Mouse (Mus musculus) forebrain, embryonic 14.5 days (tissue): ENCODE measurements around the gene Fcgr1. TPM values are rescaled to one million over a fixed set of nuclear protein-coding genes. Genes with fewer than 3 reads are reported as not detected.
"Not testable (repeated sequence)": the region's sequence is repeated elsewhere in the genome, so short reads cannot be mapped to it uniquely, and the experiment has no call there.

ENCODE experiments used
- ATAC-seq: fragments of 200-750 bp; cut with Nextera tagmentation; 2 replicates; pipeline ENCODE4 v1.8.0; 2017; ENCODE audit warnings: mild to moderate bottlenecking, moderate library complexity
- DNase-seq: peaks from one replicate; pipeline ENCODE4 v3.0.0-alpha.2; 2015; ENCODE audit warnings: low spot score
- H3K27ac ChIP-seq: fragments of 300-500 bp; sonication (generic); 2 replicates; pipeline ENCODE4 v1.5.1; 2014; ENCODE audit warnings: low read depth, mild to moderate bottlenecking, control low read depth, low read length, moderate library complexity
- H3K27me3 ChIP-seq: fragments of 300-500 bp; sonication (generic); replicated peaks from 2 replicates; pipeline ENCODE4 v1.6.1; 2014; ENCODE audit warnings: low read length, control low read depth, mixed read lengths; ENCODE audit not compliant: control insufficient read depth, insufficient read depth
- H3K36me3 ChIP-seq: fragments of 300-500 bp; sonication (generic); 2 replicates; pipeline ENCODE4 v1.6.1; 2014; ENCODE audit warnings: low read length, control low read depth; ENCODE audit not compliant: control insufficient read depth, insufficient read depth
- H3K4me1 ChIP-seq: fragments of 300-500 bp; sonication (generic); 2 replicates; pipeline ENCODE4 v1.6.1; 2014; ENCODE audit warnings: antibody characterized with exemption, low read length, control low read depth; ENCODE audit not compliant: control insufficient read depth, insufficient read depth
- H3K4me2 ChIP-seq: fragments of 300-500 bp; sonication (generic); 2 replicates; pipeline ENCODE4 v1.6.1; 2014; ENCODE audit warnings: mild to moderate bottlenecking, control low read depth, low read length
- H3K4me3 ChIP-seq: fragments of 300-500 bp; sonication (generic); 2 replicates; pipeline ENCODE4 v1.5.1; 2014; ENCODE audit warnings: low read depth, low read length, control low read depth
- H3K9ac ChIP-seq: fragments of 300-500 bp; sonication (generic); 2 replicates; pipeline ENCODE4 v1.6.1; 2014; ENCODE audit warnings: mild to moderate bottlenecking, low read length, control low read depth, moderate library complexity
- H3K9me3 ChIP-seq: fragments of 300-500 bp; sonication (generic); replicated peaks from 2 replicates; pipeline ENCODE4 v1.6.1; 2016; ENCODE audit warnings: low read length, control low read depth, mixed read lengths; ENCODE audit not compliant: control insufficient read depth
- WGBS: fragments of 180-500 bp; shearing (Covaris S2); extraction: QIAGEN DNeasy Blood & Tissue Kit; methylation state at CpG from one replicate; pipeline ENCODE4 v1.1.7; 2014; 5-methylcytosine and 5-hydroxymethylcytosine counted together
- polyA plus RNA-seq: library from polyadenylated mRNA; unstranded; fragments of >200 nt; fragmentation: Nextera tagmentation; extraction: Ambion mirVana; gene quantifications from 2 replicates; pipeline ENCODE4 v1.2.1, GENCODE M21; 2014

The Fcgr1 gene
- polyA plus RNA-seq, 1 experiment from 2014 or later = 1.6 TPM

DNA sequence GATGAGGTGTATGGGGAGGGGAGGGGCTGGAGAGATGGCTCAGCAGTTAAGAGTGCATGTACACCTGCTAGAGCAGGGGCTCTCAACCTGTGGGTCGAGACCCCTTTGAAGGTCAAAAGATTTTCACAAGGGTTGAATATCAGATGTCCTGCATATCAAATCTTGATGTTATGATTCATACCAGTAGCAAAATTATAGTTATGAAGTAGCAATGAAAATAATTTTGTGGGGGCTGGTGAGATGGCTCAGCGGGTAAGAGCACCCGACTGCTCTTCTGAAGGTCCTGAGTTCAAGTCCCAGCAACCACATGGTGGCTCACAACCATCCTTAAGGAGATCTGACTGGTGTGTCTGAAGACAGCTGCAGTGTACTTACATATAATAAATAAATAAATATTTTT, 3.0 kb downstream of the Fcgr1 start:
- not testable (repeated sequence) for H3K9me3 ChIP-seq, DNase-seq, H3K36me3 ChIP-seq, H3K9ac ChIP-seq, H3K27me3 ChIP-seq, ATAC-seq, H3K4me2 ChIP-seq, H3K4me1 ChIP-seq, H3K27ac ChIP-seq, H3K4me3 ChIP-seq
- 99% methylated on average over 3 of the region's 3 CpGs for WGBS

DNA sequence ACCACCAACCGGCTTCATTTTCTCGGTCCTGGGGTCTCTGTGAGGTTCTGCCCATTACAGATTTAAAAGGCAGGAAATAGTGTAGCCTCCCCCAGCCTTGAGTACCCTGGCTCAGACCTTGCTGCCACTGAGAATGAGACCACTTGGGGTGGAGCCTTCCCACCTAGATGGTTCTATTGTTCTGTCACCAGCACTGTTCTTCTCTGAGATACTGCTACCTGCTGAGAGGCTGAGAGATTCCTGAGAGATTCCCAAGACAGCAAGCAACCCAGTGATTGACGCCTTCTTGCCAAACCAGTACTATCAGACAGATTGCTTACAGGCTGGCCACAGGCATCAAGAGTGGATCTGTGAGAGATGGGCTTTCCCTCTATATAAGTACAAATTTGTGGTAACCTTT, 4.6 kb downstream of the Fcgr1 start:
- ATAC-seq = no peak
- WGBS = 79% methylated on average over 3 of the region's 3 CpGs

DNA sequence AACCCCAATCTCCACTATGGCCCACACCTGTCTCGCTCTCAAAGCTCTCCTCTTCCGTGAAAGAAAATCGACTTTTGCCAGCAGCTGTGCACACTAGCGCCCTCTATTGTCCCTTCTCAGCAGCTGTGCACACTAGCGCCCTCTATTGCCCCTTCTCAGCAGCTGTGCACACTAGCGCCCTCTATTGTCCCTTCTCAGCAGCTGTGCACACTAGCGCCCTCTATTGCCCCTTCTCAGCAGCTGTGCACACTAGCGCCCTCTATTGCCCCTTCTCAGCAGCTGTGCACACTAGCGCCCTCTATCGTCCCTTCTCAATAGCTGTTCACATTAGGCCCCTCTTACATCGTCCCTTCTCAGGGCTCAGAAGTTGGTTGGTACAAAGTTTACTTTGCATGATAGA, 6.4 kb downstream of the Fcgr1 start:
- ATAC-seq, H3K4me2 ChIP-seq, H3K9me3 ChIP-seq, H3K9ac ChIP-seq, DNase-seq, H3K36me3 ChIP-seq, H3K4me3 ChIP-seq, H3K27ac ChIP-seq, H3K27me3 ChIP-seq, H3K4me1 ChIP-seq: not testable (repeated sequence)
- 89% methylated on average over 11 of the region's 11 CpGs for WGBS

More for the DNA sequence above, 4.6 kb downstream of the Fcgr1 start:
- Histone ChIP-seq H3K9ac (no peak overlapping the region), H3K4me1 (no peaks in the 10 kb centered on the region), H3K27me3 (no peaks in the 10 kb centered on the region), H3K27ac (no peak overlapping the region), H3K4me2 (no peak overlapping the region), H3K4me3 (no peak overlapping the region), H3K36me3 (no peaks in the 10 kb centered on the region), H3K9me3 (no peaks in the 10 kb centered on the region)
- no peak for DNase-seq

DNA sequence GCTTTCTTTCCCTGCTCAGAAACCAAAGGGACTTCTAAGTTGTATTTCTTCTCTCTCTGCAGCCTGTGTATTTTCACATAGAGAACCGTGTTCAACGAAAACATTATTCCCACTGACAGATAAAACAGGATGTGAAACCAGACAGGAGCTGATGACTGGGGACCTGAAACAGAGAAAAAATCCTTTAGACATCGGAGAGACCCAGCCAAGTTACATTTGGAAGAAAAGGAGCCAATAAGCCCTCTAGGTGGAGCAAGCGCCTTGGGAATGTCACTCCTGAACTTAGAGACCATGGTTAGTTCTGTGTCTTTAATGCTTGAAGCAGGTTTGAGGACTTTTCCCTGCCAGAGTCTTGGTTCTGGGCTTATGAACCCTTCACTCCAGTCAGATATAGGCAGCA, 9.3 kb downstream of the Fcgr1 start:
- WGBS = 25% methylated on average over 4 of the region's 4 CpGs
- H3K9ac ChIP-seq = no peak overlapping the region
- H3K4me1 ChIP-seq = no peaks in the 10 kb centered on the region
- DNase-seq (peak; percentile 59), ATAC-seq (no peak)
- no peak overlapping the region for H3K27ac ChIP-seq
- no peaks in the 10 kb centered on the region for H3K36me3 ChIP-seq
- H3K27me3 ChIP-seq = no peaks in the 10 kb centered on the region
- no peaks in the 10 kb centered on the region for H3K9me3 ChIP-seq
- H3K4me2 ChIP-seq = no peak overlapping the region
- H3K4me3 ChIP-seq = no peak overlapping the region

DNA sequence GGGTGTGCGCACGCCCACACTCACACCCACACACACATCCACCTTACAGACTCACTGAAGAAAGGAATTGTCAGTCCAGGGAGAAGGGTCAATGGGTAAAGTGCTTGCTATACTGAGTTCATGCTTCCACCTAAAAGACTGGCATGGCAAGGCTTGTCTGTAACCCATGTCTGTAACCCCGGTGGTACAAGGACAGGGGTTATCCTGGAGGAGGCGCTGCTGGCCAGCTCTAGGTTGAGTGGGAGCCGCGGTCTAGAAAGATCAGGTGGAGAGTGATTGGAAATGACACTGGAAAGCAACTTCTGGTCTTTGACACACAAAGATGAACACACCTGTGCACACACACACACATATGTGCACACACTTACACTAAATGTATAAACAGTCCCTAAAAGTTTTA, 13.1 kb downstream of the Fcgr1 start:
- no peak overlapping the region for H3K27ac ChIP-seq
- peaks cover 3% of the 10 kb centered on the region; the same call in 1 of the 2 replicates for H3K4me1 ChIP-seq
- DNase-seq (no peak), ATAC-seq (no peak)
- no peak overlapping the region for H3K4me2 ChIP-seq
- H3K9me3 ChIP-seq = no peaks in the 10 kb centered on the region
- 57% methylated on average over 6 of the region's 6 CpGs for WGBS
- no peak overlapping the region for H3K4me3 ChIP-seq
- no peaks in the 10 kb centered on the region for H3K36me3 ChIP-seq
- no peak overlapping the region for H3K9ac ChIP-seq
- H3K27me3 ChIP-seq = no peaks in the 10 kb centered on the region

DNA sequence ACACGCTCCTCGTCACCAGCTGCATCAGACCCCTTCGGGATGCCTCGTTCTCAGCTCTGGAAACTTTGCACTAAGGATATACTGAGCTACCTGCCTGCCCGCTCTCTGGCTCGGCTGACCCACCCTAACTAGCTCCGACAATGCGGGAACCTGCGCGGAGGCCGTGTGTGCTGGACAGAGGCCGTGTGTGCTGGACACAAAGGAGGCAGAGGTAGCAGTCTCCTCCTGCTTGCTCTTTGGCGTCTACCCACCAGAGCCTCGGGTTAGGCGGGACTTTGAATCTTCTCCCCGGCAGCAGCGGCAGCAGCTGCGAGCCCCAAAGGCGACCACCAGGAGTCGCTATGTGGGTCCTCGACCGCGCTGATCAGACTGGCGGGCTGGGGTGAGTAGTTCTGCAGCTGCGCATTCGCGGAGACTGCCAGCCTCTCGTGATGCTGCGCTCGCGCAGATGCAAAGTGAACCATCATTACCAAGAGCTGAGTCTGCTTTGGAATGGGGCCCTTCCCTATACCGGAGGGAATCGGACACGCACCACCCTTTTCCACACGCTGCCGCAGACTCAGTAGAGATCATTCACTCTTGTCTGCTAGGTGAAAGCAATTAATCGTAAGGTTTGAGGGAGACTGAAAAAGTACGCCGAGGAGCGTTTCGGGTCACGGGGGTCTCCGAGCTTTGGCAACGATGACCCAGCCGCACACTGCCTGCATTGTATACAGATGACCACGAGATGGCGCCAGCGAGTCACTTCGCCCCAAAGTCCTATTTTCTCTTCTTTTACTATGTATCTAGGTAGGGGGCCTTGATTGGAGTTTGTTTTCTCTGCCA, 15.8 kb downstream of the Fcgr1 start:
- Histone ChIP-seq H3K9ac (peak overlapping the region; percentile 65), H3K4me3 (peak overlapping the region; percentile 44), H3K4me2 (peak overlapping the region; percentile 55), H3K4me1 (peaks cover 3% of the 10 kb centered on the region; the same call in 1 of the 2 replicates), H3K27me3 (no peaks in the 10 kb centered on the region), H3K9me3 (no peaks in the 10 kb centered on the region), H3K27ac (peak overlapping the region; percentile 84), H3K36me3 (no peaks in the 10 kb centered on the region)
- DNase-seq = peak; percentile 97
- whole genome bisulfite sequencing = under 1% methylated on average over 49 of the region's 49 CpGs
- ATAC-seq = peak; percentile 98

DNA sequence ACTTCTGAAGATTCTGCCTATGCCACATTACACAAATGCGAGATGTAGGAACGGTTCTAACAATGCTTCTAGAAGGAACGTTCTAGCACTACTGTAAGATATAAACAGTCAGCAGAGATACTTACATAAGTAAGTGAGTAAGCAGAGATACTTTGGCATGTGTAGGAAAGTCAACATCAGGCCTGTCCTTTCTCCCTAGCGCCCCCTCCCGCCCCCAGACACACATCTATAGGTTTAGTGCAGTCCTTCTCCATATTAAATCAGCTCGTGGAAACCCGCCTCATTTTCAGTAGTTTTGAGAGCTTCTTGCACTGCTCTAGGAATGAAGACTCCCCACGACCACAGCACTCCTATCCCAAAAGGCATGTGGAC, 16.4 kb downstream of the Fcgr1 start:
- H3K4me2 ChIP-seq = peak overlapping the region; percentile 55
- 17% methylated on average over 8 of the region's 8 CpGs for WGBS
- peaks cover 3% of the 10 kb centered on the region; the same call in 1 of the 2 replicates for H3K4me1 ChIP-seq
- peak overlapping the region; percentile 44 for H3K4me3 ChIP-seq
- no peaks in the 10 kb centered on the region for H3K9me3 ChIP-seq
- peak overlapping the region; percentile 65 for H3K9ac ChIP-seq
- DNase-seq (peak; percentile 41), ATAC-seq (no peak; the same call in 1 of the 2 replicates)
- no peaks in the 10 kb centered on the region for H3K36me3 ChIP-seq
- no peak overlapping the region for H3K27ac ChIP-seq
- H3K27me3 ChIP-seq = no peaks in the 10 kb centered on the region

DNA sequence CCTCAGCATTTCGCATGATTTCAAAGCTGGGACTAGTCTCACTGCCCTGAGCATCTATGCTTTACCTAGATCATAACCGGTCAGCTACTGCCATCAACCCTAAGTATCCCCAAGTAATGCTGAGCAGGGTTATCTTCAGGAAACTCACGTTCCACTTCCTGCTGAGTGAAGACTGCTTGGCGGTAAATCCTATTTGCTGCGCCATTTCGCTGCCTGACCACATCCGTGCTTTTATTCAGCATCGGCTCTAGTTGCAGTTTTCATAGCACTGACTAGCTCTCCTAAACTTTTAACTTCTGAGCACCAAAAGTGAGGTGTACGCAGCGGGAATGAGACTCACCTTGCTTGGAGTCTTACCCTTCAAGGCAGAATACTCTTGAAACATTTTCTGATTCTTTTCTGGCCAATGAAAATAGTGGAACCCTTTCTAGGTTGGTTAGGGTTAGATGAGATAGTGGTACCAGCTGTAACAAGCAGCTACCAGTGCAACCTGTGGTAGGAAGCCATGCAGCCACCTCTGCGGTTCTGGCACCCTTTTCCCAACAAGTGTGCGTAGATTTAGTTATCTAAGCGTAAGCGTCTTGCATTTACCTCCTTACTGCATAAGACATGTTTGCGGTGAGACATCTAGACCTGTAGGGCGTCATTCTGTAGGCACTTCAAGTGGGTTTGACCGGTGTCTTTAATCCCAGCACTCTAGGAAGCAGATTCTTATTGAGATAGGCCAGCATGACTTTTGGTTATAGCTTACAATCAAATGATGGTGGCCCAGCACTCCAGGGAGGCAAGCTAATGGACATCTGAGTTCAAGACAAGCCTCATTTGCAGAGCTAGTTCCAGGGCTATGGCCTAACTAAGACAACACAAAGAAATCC, 19.9 kb downstream of the Fcgr1 start:
- WGBS = 91% methylated on average over 17 of the region's 17 CpGs
- no peak for ATAC-seq
- Histone ChIP-seq H3K4me2 (no peak overlapping the region), H3K4me1 (peaks cover 3% of the 10 kb centered on the region; the same call in 1 of the 2 replicates), H3K4me3 (no peak overlapping the region), H3K9ac (no peak overlapping the region), H3K27me3 (no peaks in the 10 kb centered on the region), H3K9me3 (no peaks in the 10 kb centered on the region), H3K36me3 (no peaks in the 10 kb centered on the region), H3K27ac (no peak overlapping the region)
- no peak for DNase-seq
